Mouse (Mus musculus) stomach, postnatal 0 days (tissue): ENCODE results near the gene Tnc. TPM values are rescaled to one million over a fixed set of nuclear protein-coding genes. Genes with fewer than 3 reads are reported as not detected.

Experiments
- ATAC-seq: fragments of 200-750 bp; cut with Nextera tagmentation; 2 replicates; pipeline ENCODE4 v1.8.0; 2017; ENCODE audit not compliant: low FRiP score, low TSS enrichment
- DNase-seq: peaks from one replicate; pipeline ENCODE4 v3.0.0-alpha.2; 2016; ENCODE audit warnings: low spot score
- H3K27ac ChIP-seq: fragments of 300-500 bp; sonication (generic); replicated peaks from 2 replicates; pipeline ENCODE4 v1.5.1; 2014; ENCODE audit warnings: mild to moderate bottlenecking, control low read depth
- H3K27me3 ChIP-seq: fragments of 300-500 bp; sonication (generic); 2 replicates; pipeline ENCODE4 v1.6.1; 2014; ENCODE audit warnings: low read length; ENCODE audit not compliant: control insufficient read depth, insufficient read depth
- H3K36me3 ChIP-seq: fragments of 300-500 bp; sonication (generic); 2 replicates; pipeline ENCODE4 v1.6.1; 2014; ENCODE audit warnings: low read length, mixed read lengths; ENCODE audit not compliant: control insufficient read depth, insufficient read depth
- H3K4me1 ChIP-seq: fragments of 300-500 bp; sonication (generic); replicated peaks from 2 replicates; pipeline ENCODE4 v1.6.1; 2014; ENCODE audit warnings: antibody characterized with exemption; ENCODE audit not compliant: control insufficient read depth, insufficient read depth
- H3K4me2 ChIP-seq: fragments of 300-500 bp; sonication (generic); replicated peaks from 2 replicates; pipeline ENCODE4 v1.6.1; 2014; ENCODE audit warnings: low read depth, mild to moderate bottlenecking, control low read depth, moderate library complexity
- H3K4me3 ChIP-seq: fragments of 300-500 bp; sonication (generic); 2 replicates; pipeline ENCODE4 v1.5.1; 2014; ENCODE audit warnings: low read depth, low read length, control low read depth
- H3K9ac ChIP-seq: fragments of 300-500 bp; sonication (generic); 2 replicates; pipeline ENCODE4 v1.6.1; 2014; ENCODE audit warnings: mild to moderate bottlenecking, low read length, control low read depth, mixed read lengths
- H3K9me3 ChIP-seq: fragments of 300-500 bp; sonication (generic); 2 replicates; pipeline ENCODE4 v1.6.1; 2016; ENCODE audit warnings: low read length; ENCODE audit not compliant: control insufficient read depth
- CTCF ChIP-seq: IDR thresholded peaks from 2 replicates; pipeline ENCODE4 v1.5.1; 2016; ENCODE audit warnings: antibody characterized with exemption, low read depth, mild to moderate bottlenecking, moderate library complexity
- EP300 ChIP-seq: optimal IDR thresholded peaks from 2 replicates; pipeline ENCODE3; 2016; ENCODE audit warnings: antibody characterized with exemption
- WGBS: fragments of 180-500 bp; shearing (Covaris S2); extraction: QIAGEN DNeasy Blood & Tissue Kit; methylation state at CpG from one replicate; pipeline ENCODE4 v1.1.7; 2014; 5-methylcytosine and 5-hydroxymethylcytosine counted together
- polyA plus RNA-seq: library from polyadenylated mRNA; unstranded; fragments of >200 nt; fragmentation: Nextera tagmentation; extraction: Ambion mirVana; gene quantifications from 2 replicates; pipeline ENCODE4 v1.2.1, GENCODE M21; 2015

The Tnc gene
- polyA plus RNA-seq, 1 experiment from 2014 or later = 24.1 TPM

- H3K36me3 ChIP-seq = no peaks in the 10 kb centered on the region
- DNase-seq = no peak
- TF ChIP-seq EP300 (no peak), CTCF (no peak)
- H3K9me3 ChIP-seq = no peaks in the 10 kb centered on the region
- no peak for ATAC-seq
- 83% methylated on average over 10 of the region's 10 CpGs for WGBS
- no peaks in the 10 kb centered on the region for H3K27me3 ChIP-seq
- no peak overlapping the region for H3K4me3 ChIP-seq
- no peak overlapping the region for H3K27ac ChIP-seq
- no peak overlapping the region for H3K4me2 ChIP-seq
- H3K4me1 ChIP-seq = no peaks in the 10 kb centered on the region
- H3K9ac ChIP-seq = no peak overlapping the region
These were observed 25.8 kb downstream of the Tnc start for GRCm38 (mm10) chr4:64020930-64021589.

GRCm38 (mm10) chr4:64020151-64020550, 26.7 kb downstream of the Tnc start:
- no peaks in the 10 kb centered on the region for H3K36me3 ChIP-seq
- no peak overlapping the region for H3K4me2 ChIP-seq
- no peak overlapping the region for H3K9ac ChIP-seq
- DNase-seq (no peak), ATAC-seq (no peak)
- H3K27ac ChIP-seq = no peak overlapping the region
- H3K4me3 ChIP-seq = no peak overlapping the region
- H3K4me1 ChIP-seq = no peaks in the 10 kb centered on the region
- WGBS = 91% methylated on average over 8 of the region's 8 CpGs
- no peak for TF ChIP-seq CTCF
- H3K9me3 ChIP-seq = no peaks in the 10 kb centered on the region
- no peaks in the 10 kb centered on the region for H3K27me3 ChIP-seq

- Histone ChIP-seq H3K4me3 (no peak overlapping the region), H3K9ac (no peak overlapping the region), H3K9me3 (no peaks in the 10 kb centered on the region), H3K36me3 (no peaks in the 10 kb centered on the region), H3K4me2 (no peak overlapping the region), H3K27ac (no peak overlapping the region), H3K27me3 (no peaks in the 10 kb centered on the region), H3K4me1 (no peaks in the 10 kb centered on the region)
- TF ChIP-seq CTCF = no peak
- no peak for TF ChIP-seq EP300
- 25% methylated on average over 2 of the region's 2 CpGs for WGBS
- DNase-seq (no peak), ATAC-seq (no peak)
These were observed 35.5 kb downstream of the Tnc start for GRCm38 (mm10) chr4:64011308-64011707.

- Histone ChIP-seq H3K27me3 (no peaks in the 10 kb centered on the region), H3K9me3 (no peaks in the 10 kb centered on the region), H3K4me2 (no peak overlapping the region), H3K27ac (no peak overlapping the region), H3K4me1 (no peaks in the 10 kb centered on the region), H3K9ac (no peak overlapping the region), H3K4me3 (no peak overlapping the region), H3K36me3 (no peaks in the 10 kb centered on the region)
- no peak for ATAC-seq
- no peak for TF ChIP-seq CTCF
- TF ChIP-seq EP300 = no peak
- DNase-seq = no peak
- WGBS = 87% methylated on average over 1 of the region's 1 CpGs
These were observed 36.9 kb downstream of the Tnc start for GRCm38 (mm10) chr4:64009936-64010335.

- Histone ChIP-seq H3K27ac (no peak overlapping the region), H3K27me3 (no peaks in the 10 kb centered on the region), H3K9me3 (no peaks in the 10 kb centered on the region), H3K9ac (no peak overlapping the region), H3K4me1 (no peaks in the 10 kb centered on the region), H3K4me3 (no peak overlapping the region), H3K4me2 (no peak overlapping the region), H3K36me3 (no peaks in the 10 kb centered on the region)
- no peak for ATAC-seq
- 85% methylated on average over 4 of the region's 4 CpGs for WGBS
- DNase-seq = no peak
- TF ChIP-seq EP300 (no peak), CTCF (no peak)
These were observed 41.6 kb downstream of the Tnc start for GRCm38 (mm10) chr4:64005198-64005597.

- H3K4me3 ChIP-seq = no peak overlapping the region
- ATAC-seq = no peak
- 39% methylated on average over 3 of the region's 3 CpGs for WGBS
- no peaks in the 10 kb centered on the region for H3K9me3 ChIP-seq
- H3K27ac ChIP-seq = no peak overlapping the region
- no peak for TF ChIP-seq EP300
- TF ChIP-seq CTCF = no peak
- H3K9ac ChIP-seq = no peak overlapping the region
- H3K4me2 ChIP-seq = no peak overlapping the region
- no peaks in the 10 kb centered on the region for H3K27me3 ChIP-seq
- H3K4me1 ChIP-seq = no peaks in the 10 kb centered on the region
- DNase-seq = no peak
- H3K36me3 ChIP-seq = no peaks in the 10 kb centered on the region
These were observed 43.1 kb downstream of the Tnc start for GRCm38 (mm10) chr4:64003677-64004076.
